Mouse (Mus musculus) cerebellum, adult 2 months (tissue): ENCODE results near the gene Slc9a8.

Experiments used
- CTCF ChIP-seq: fragments of 200-500 bp; IDR thresholded peaks from 2 replicates; pipeline ENCODE4 v1.5.1; 2011; ENCODE audit warnings: low read depth, mild to moderate bottlenecking, control low read depth, low read length, moderate library complexity, borderline replicate concordance; ENCODE audit not compliant: insufficient read depth
- POLR2A ChIP-seq: fragments of 200-500 bp; IDR thresholded peaks from 2 replicates; pipeline ENCODE4 v1.6.1; 2011; ENCODE audit warnings: low read length, control low read depth, borderline replicate concordance; ENCODE audit not compliant: insufficient read depth

GRCm38 (mm10) chr2:167373266-167373665 is 48.2 kb upstream of the Slc9a8 start:
- TF ChIP-seq POLR2A (peak; percentile 25; the same call in 1 of the 2 replicates), CTCF (no peak)
